Mouse (Mus musculus) embryonic facial prominence, embryonic 13.5 days (tissue): ENCODE data around the gene Arid1b. TPM values are rescaled to one million over a fixed set of nuclear protein-coding genes. Genes with fewer than 3 reads are reported as not detected.

Source experiments
- ATAC-seq: fragments of 200-750 bp; cut with Nextera tagmentation; 2 replicates; pipeline ENCODE4 v1.8.0; 2017; ENCODE audit warnings: low read depth; ENCODE audit not compliant: insufficient number of reproducible peaks, insufficient read depth, low FRiP score, low TSS enrichment
- H3K27ac ChIP-seq: fragments of 300-500 bp; sonication (generic); 2 replicates; pipeline ENCODE4 v1.5.1; 2015; ENCODE audit warnings: moderate library complexity, mild to moderate bottlenecking, inconsistent platforms
- H3K27me3 ChIP-seq: fragments of 300-500 bp; sonication (generic); 2 replicates; pipeline ENCODE4 v1.6.1; 2015; ENCODE audit warnings: mild to moderate bottlenecking, inconsistent platforms
- H3K36me3 ChIP-seq: fragments of 300-500 bp; sonication (generic); 2 replicates; pipeline ENCODE4 v1.6.1; 2015; ENCODE audit warnings: mild to moderate bottlenecking, inconsistent platforms
- H3K4me1 ChIP-seq: fragments of 300-500 bp; sonication (generic); 2 replicates; pipeline ENCODE4 v1.6.1; 2015; ENCODE audit warnings: inconsistent platforms
- H3K4me2 ChIP-seq: fragments of 300-500 bp; sonication (generic); 2 replicates; pipeline ENCODE4 v1.6.1; 2015; ENCODE audit warnings: moderate library complexity, mild to moderate bottlenecking, inconsistent platforms
- H3K4me3 ChIP-seq: fragments of 300-500 bp; sonication (generic); 2 replicates; pipeline ENCODE4 v1.5.1; 2015; ENCODE audit warnings: mild to moderate bottlenecking, inconsistent platforms
- H3K9ac ChIP-seq: fragments of 300-500 bp; sonication (generic); 2 replicates; pipeline ENCODE4 v1.6.1; 2015; ENCODE audit warnings: mild to moderate bottlenecking, inconsistent platforms
- H3K9me3 ChIP-seq: fragments of 300-500 bp; sonication (generic); 2 replicates; pipeline ENCODE4 v1.6.1; 2016; ENCODE audit warnings: inconsistent platforms
- WGBS: fragments of 180-500 bp; shearing (Covaris S2); methylation state at CpG from one replicate; pipeline ENCODE4 v1.1.7; 2015; ENCODE audit warnings: mixed read lengths; 5-methylcytosine and 5-hydroxymethylcytosine counted together
- polyA plus RNA-seq: library from polyadenylated mRNA; unstranded; fragments of >200 nt; fragmentation: Nextera tagmentation; extraction: Ambion mirVana; gene quantifications from 2 replicates; pipeline ENCODE4 v1.2.1, GENCODE M21; 2015

The Arid1b gene
- polyA plus RNA-seq, 1 experiment from 2014 or later, result 13.0 TPM

GRCm38 (mm10) chr17:4968878-4969277 is 25.3 kb upstream of the Arid1b start:
- Histone ChIP-seq H3K36me3 (no peaks in the 10 kb centered on the region), H3K9ac (no peak overlapping the region), H3K27me3 (no peaks in the 10 kb centered on the region), H3K27ac (no peak overlapping the region), H3K9me3 (no peaks in the 10 kb centered on the region), H3K4me1 (no peaks in the 10 kb centered on the region), H3K4me3 (no peak overlapping the region), H3K4me2 (no peak overlapping the region)
- 92% methylated on average over 5 of the region's 5 CpGs for WGBS
- ATAC-seq, result no peak

- Histone ChIP-seq H3K9me3 (no peaks in the 10 kb centered on the region), H3K9ac (no peak overlapping the region), H3K4me3 (no peak overlapping the region), H3K27me3 (no peaks in the 10 kb centered on the region), H3K4me2 (no peak overlapping the region), H3K4me1 (no peaks in the 10 kb centered on the region), H3K36me3 (no peaks in the 10 kb centered on the region), H3K27ac (no peak overlapping the region)
- ATAC-seq, result no peak
- WGBS, result 59% methylated on average over 6 of the region's 6 CpGs
These were observed 21.9 kb upstream of the Arid1b start for GRCm38 (mm10) chr17:4972261-4972660.

- Histone ChIP-seq H3K27ac (no peak overlapping the region), H3K9ac (no peak overlapping the region), H3K9me3 (no peaks in the 10 kb centered on the region), H3K27me3 (no peaks in the 10 kb centered on the region), H3K4me2 (no peak overlapping the region), H3K36me3 (no peaks in the 10 kb centered on the region), H3K4me3 (no peak overlapping the region), H3K4me1 (no peaks in the 10 kb centered on the region)
- ATAC-seq, result no peak
- 78% methylated on average over 11 of the region's 11 CpGs for WGBS
These were observed 19.4 kb upstream of the Arid1b start for GRCm38 (mm10) chr17:4974736-4975135.

- Histone ChIP-seq H3K9ac (no peak overlapping the region), H3K27ac (no peak overlapping the region)
- 74% methylated on average over 7 of the region's 7 CpGs for WGBS
These were observed 14.0 kb upstream of the Arid1b start for GRCm38 (mm10) chr17:4980151-4980550.

GRCm38 (mm10) chr17:4982819-4983218 is 11.3 kb upstream of the Arid1b start:
- Histone ChIP-seq H3K4me2 (no peak overlapping the region), H3K27ac (no peak overlapping the region), H3K9me3 (no peaks in the 10 kb centered on the region), H3K9ac (no peak overlapping the region), H3K4me1 (no peaks in the 10 kb centered on the region), H3K4me3 (no peak overlapping the region), H3K27me3 (no peaks in the 10 kb centered on the region), H3K36me3 (no peaks in the 10 kb centered on the region)
- WGBS, result 92% methylated on average over 5 of the region's 5 CpGs
- ATAC-seq, result no peak

More at GRCm38 (mm10) chr17:4980151-4980550, 14.0 kb upstream of the Arid1b start:
- H3K9me3 ChIP-seq, result no peaks in the 10 kb centered on the region
- no peaks in the 10 kb centered on the region for H3K36me3 ChIP-seq
- no peaks in the 10 kb centered on the region for H3K27me3 ChIP-seq
- no peak overlapping the region for H3K4me3 ChIP-seq
- no peaks in the 10 kb centered on the region for H3K4me1 ChIP-seq
- ATAC-seq, result no peak
- H3K4me2 ChIP-seq, result no peak overlapping the region

GRCm38 (mm10) chr17:4984691-4985090 is 9.4 kb upstream of the Arid1b start:
- no peak for ATAC-seq
- 72% methylated on average over 7 of the region's 7 CpGs for WGBS
- no peaks in the 10 kb centered on the region for H3K4me1 ChIP-seq
- no peak overlapping the region for H3K4me2 ChIP-seq
- no peak overlapping the region for H3K9ac ChIP-seq
- H3K4me3 ChIP-seq, result no peak overlapping the region
- H3K27me3 ChIP-seq, result no peaks in the 10 kb centered on the region
- no peaks in the 10 kb centered on the region for H3K9me3 ChIP-seq
- no peak overlapping the region for H3K27ac ChIP-seq
- no peaks in the 10 kb centered on the region for H3K36me3 ChIP-seq

GRCm38 (mm10) chr17:4990911-4991560 is 3.1 kb upstream of the Arid1b start:
- Histone ChIP-seq H3K4me3 (no peak overlapping the region), H3K27ac (no peak overlapping the region), H3K9me3 (no peaks in the 10 kb centered on the region), H3K4me2 (no peak overlapping the region), H3K36me3 (no peaks in the 10 kb centered on the region), H3K4me1 (peaks cover 10% of the 10 kb centered on the region; the same call in 1 of the 2 replicates), H3K27me3 (no peaks in the 10 kb centered on the region), H3K9ac (no peak overlapping the region)
- no peak for ATAC-seq
- WGBS, result 73% methylated on average over 16 of the region's 16 CpGs

- Histone ChIP-seq H3K4me3 (no peak overlapping the region), H3K9me3 (no peaks in the 10 kb centered on the region), H3K9ac (no peak overlapping the region), H3K4me1 (peaks cover 10% of the 10 kb centered on the region; the same call in 1 of the 2 replicates), H3K27me3 (no peaks in the 10 kb centered on the region), H3K27ac (no peak overlapping the region), H3K4me2 (no peak overlapping the region), H3K36me3 (no peaks in the 10 kb centered on the region)
- 88% methylated on average over 10 of the region's 10 CpGs for WGBS
- ATAC-seq, result no peak
These were observed 2.5 kb upstream of the Arid1b start for GRCm38 (mm10) chr17:4991600-4991999.

- Histone ChIP-seq H3K27ac (peak overlapping the region; percentile 100), H3K4me1 (peaks cover 13% of the 10 kb centered on the region), H3K9me3 (no peaks in the 10 kb centered on the region), H3K4me2 (peak overlapping the region; percentile 75), H3K27me3 (no peaks in the 10 kb centered on the region), H3K36me3 (no peaks in the 10 kb centered on the region), H3K4me3 (peak overlapping the region; percentile 94), H3K9ac (peak overlapping the region; percentile 100)
- no peak for ATAC-seq
- WGBS, result 4% methylated on average over 9 of the region's 9 CpGs
These were observed 664 bp upstream of the Arid1b start for GRCm38 (mm10) chr17:4993497-4993839.

- Histone ChIP-seq H3K9ac (peak overlapping the region; percentile 100), H3K4me3 (peak overlapping the region; percentile 94), H3K9me3 (no peaks in the 10 kb centered on the region), H3K36me3 (no peaks in the 10 kb centered on the region), H3K27ac (peak overlapping the region; percentile 100), H3K4me2 (peak overlapping the region; percentile 75), H3K4me1 (peaks cover 13% of the 10 kb centered on the region), H3K27me3 (no peaks in the 10 kb centered on the region)
- WGBS, result 2% methylated on average over 20 of the region's 55 CpGs
- peak; percentile 35 for ATAC-seq
These were observed 326 bp downstream of the Arid1b start for GRCm38 (mm10) chr17:4994504-4994812.

- peak; percentile 56 for ATAC-seq
- 0% methylated on average over 62 of the region's 81 CpGs for WGBS
- Histone ChIP-seq H3K4me1 (peaks cover 16% of the 10 kb centered on the region), H3K36me3 (no peaks in the 10 kb centered on the region), H3K9ac (peak overlapping the region; percentile 100), H3K27ac (peak overlapping the region; percentile 100), H3K9me3 (no peaks in the 10 kb centered on the region), H3K4me3 (peak overlapping the region; percentile 94), H3K4me2 (peak overlapping the region; percentile 75), H3K27me3 (no peaks in the 10 kb centered on the region)
These were observed 855 bp downstream of the Arid1b start for GRCm38 (mm10) chr17:4994813-4995560.

- H3K4me2 ChIP-seq, result peak overlapping the region; percentile 75
- peaks cover 22% of the 10 kb centered on the region for H3K4me1 ChIP-seq
- H3K4me3 ChIP-seq, result peak overlapping the region; percentile 94
- H3K9ac ChIP-seq, result peak overlapping the region; percentile 100
- no peaks in the 10 kb centered on the region for H3K36me3 ChIP-seq
- ATAC-seq, result peak; percentile 26; the same call in 1 of the 2 replicates
- H3K27ac ChIP-seq, result peak overlapping the region; percentile 100
- no peaks in the 10 kb centered on the region for H3K9me3 ChIP-seq
- WGBS, result under 1% methylated on average over 38 of the region's 56 CpGs
- H3K27me3 ChIP-seq, result no peaks in the 10 kb centered on the region
These were observed 1.5 kb downstream of the Arid1b start for GRCm38 (mm10) chr17:4995561-4996051.
